Mouse (Mus musculus) liver, postnatal 0 days (tissue): ENCODE data around the gene Sypl.

Experiments
- CTCF ChIP-seq: sonication (generic); IDR thresholded peaks from 2 replicates; pipeline ENCODE4 v1.5.1; 2016; ENCODE audit warnings: antibody characterized with exemption, low read depth
- EP300 ChIP-seq: IDR thresholded peaks from 2 replicates; pipeline ENCODE4 v1.6.1; 2016; ENCODE audit warnings: antibody characterized with exemption, low read depth, mild to moderate bottlenecking

DNA sequence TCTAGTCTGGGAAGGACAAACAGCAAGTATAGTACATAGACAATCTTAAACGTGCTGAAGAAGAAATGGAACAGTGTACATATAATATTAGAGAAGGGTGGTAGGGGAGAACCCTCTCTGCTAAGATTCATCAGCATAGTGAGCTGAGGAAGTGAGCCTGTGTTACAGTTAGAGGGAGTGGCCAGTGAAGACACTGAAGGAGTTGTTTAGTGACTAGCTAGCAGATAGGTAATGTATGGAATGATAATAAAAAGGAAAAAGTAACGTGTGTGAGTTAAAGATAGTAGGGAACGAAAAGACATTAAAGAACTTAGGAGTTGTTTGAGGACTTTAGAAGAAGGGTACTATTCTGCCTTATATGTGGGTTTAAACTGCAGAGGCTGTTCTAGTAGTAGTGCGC, 10.2 kb downstream of the Sypl start:
- TF ChIP-seq EP300 (no peak), CTCF (no peak)
